Mouse (Mus musculus): ENCODE data around the gene Rpl3l.

The Rpl3l gene

GRCm38 (mm10) chr17:24742307-24742706, 14.7 kb downstream of the Rpl3l start:
- no peak for DNase-seq (ENCODE audit: low read depth, low spot score)

GRCm38 (mm10) chr17:24743896-24744295, 16.3 kb downstream of the Rpl3l start:
- no peak for DNase-seq (ENCODE audit: low read depth, low spot score)

GRCm38 (mm10) chr17:24744381-24744780, 16.8 kb downstream of the Rpl3l start:
- no peak for DNase-seq (ENCODE audit: low read depth, low spot score)

GRCm38 (mm10) chr17:24745526-24746497, 18.2 kb downstream of the Rpl3l start:
- peak; percentile 91 for DNase-seq (ENCODE audit: low read depth, low spot score)

- DNase-seq (ENCODE audit: low read depth, low spot score), result no peak
Observed at GRCm38 (mm10) chr17:24746986-24747385, 19.4 kb downstream of the Rpl3l start.

GRCm38 (mm10) chr17:24751528-24751927, 23.9 kb downstream of the Rpl3l start:
- no peak for DNase-seq (ENCODE audit: low read depth, low spot score)

- no peak for DNase-seq (ENCODE audit: low read depth, low spot score)
Observed at GRCm38 (mm10) chr17:24752415-24753394, 25.1 kb downstream of the Rpl3l start, which contains the start of gene Hs3st6. Hs3st6 (plus strand) TSS chr17:24752988.

GRCm38 (mm10) chr17:24757394-24757793, 29.8 kb downstream of the Rpl3l start:
- DNase-seq (ENCODE audit: low read depth, low spot score), result no peak

- DNase-seq (ENCODE audit: low read depth, low spot score), result no peak
Observed at GRCm38 (mm10) chr17:24761121-24761520, 33.5 kb downstream of the Rpl3l start.

GRCm38 (mm10) chr17:24765016-24765905, 37.6 kb downstream of the Rpl3l start:
- DNase-seq (ENCODE audit: low read depth, low spot score), result no peak

GRCm38 (mm10) chr17:24766266-24766875, 38.8 kb downstream of the Rpl3l start:
- DNase-seq (ENCODE audit: low read depth, low spot score), result no peak

- no peak for DNase-seq (ENCODE audit: low read depth, low spot score)
Observed at GRCm38 (mm10) chr17:24769146-24769545, 41.5 kb downstream of the Rpl3l start.

GRCm38 (mm10) chr17:24773241-24773640, 45.6 kb downstream of the Rpl3l start:
- DNase-seq (ENCODE audit: low read depth, low spot score), result peak; percentile 60

GRCm38 (mm10) chr17:24775173-24775572, 47.6 kb downstream of the Rpl3l start:
- no peak for DNase-seq (ENCODE audit: low read depth, low spot score)

- no peak for DNase-seq (ENCODE audit: low read depth, low spot score)
Observed at GRCm38 (mm10) chr17:24777073-24777472, 49.5 kb downstream of the Rpl3l start.

- no peak for DNase-seq (ENCODE audit: low read depth, low spot score)
Observed at GRCm38 (mm10) chr17:24780821-24781220, 53.2 kb downstream of the Rpl3l start.
